Mouse (Mus musculus) midbrain, postnatal 0 days (tissue): Measurements from ENCODE around the gene Ctla2b. TPM values are rescaled to one million over a fixed set of nuclear protein-coding genes. Genes with fewer than 3 reads are reported as not detected.

Experiments
- ATAC-seq: fragments of 200-750 bp; cut with Nextera tagmentation; 2 replicates; pipeline ENCODE4 v1.8.0; 2017; ENCODE audit warnings: moderate number of reproducible peaks, mild to moderate bottlenecking, moderate TSS enrichment, moderate library complexity; ENCODE audit not compliant: low FRiP score
- DNase-seq: peaks from one replicate; pipeline ENCODE4 v3.0.0-alpha.2; 2015; ENCODE audit warnings: low spot score
- H3K27ac ChIP-seq: fragments of 300-500 bp; sonication (generic); 2 replicates; pipeline ENCODE4 v1.5.1; 2014; ENCODE audit warnings: low read depth, mild to moderate bottlenecking, low read length, mixed read lengths
- H3K27me3 ChIP-seq: fragments of 300-500 bp; sonication (generic); 2 replicates; pipeline ENCODE4 v1.6.1; 2014; ENCODE audit warnings: low read length, control low read depth, mixed read lengths; ENCODE audit not compliant: insufficient read depth
- H3K36me3 ChIP-seq: fragments of 300-500 bp; sonication (generic); 2 replicates; pipeline ENCODE4 v1.6.1; 2014; ENCODE audit warnings: low read length, control low read depth, mixed read lengths; ENCODE audit not compliant: insufficient read depth
- H3K4me1 ChIP-seq: fragments of 300-500 bp; sonication (generic); 2 replicates; pipeline ENCODE4 v1.6.1; 2014; ENCODE audit warnings: mild to moderate bottlenecking, control low read depth, antibody characterized with exemption, low read length, mixed read lengths; ENCODE audit not compliant: insufficient read depth
- H3K4me2 ChIP-seq: fragments of 300-500 bp; sonication (generic); 2 replicates; pipeline ENCODE4 v1.6.1; 2014; ENCODE audit warnings: low read depth, mild to moderate bottlenecking, low read length, mixed read lengths; ENCODE audit not compliant: poor library complexity, severe bottlenecking
- H3K4me3 ChIP-seq: fragments of 300-500 bp; sonication (generic); 2 replicates; pipeline ENCODE4 v1.5.1; 2014; ENCODE audit warnings: low read depth, mild to moderate bottlenecking, low read length, moderate library complexity
- H3K9ac ChIP-seq: fragments of 300-500 bp; sonication (generic); replicated peaks from 2 replicates; pipeline ENCODE4 v1.6.1; 2014; ENCODE audit warnings: mild to moderate bottlenecking, low read length, moderate library complexity, mixed read lengths; ENCODE audit not compliant: poor library complexity, severe bottlenecking
- H3K9me3 ChIP-seq: fragments of 300-500 bp; sonication (generic); 2 replicates; pipeline ENCODE4 v1.6.1; 2016; ENCODE audit warnings: low read length, control low read depth
- CTCF ChIP-seq: IDR thresholded peaks from 2 replicates; pipeline ENCODE4 v1.5.1; 2016; ENCODE audit warnings: antibody characterized with exemption, mild to moderate bottlenecking
- WGBS: fragments of 180-500 bp; shearing (Covaris S2); extraction: QIAGEN DNeasy Blood & Tissue Kit; methylation state at CpG from one replicate; pipeline ENCODE4 v1.1.7; 2014; 5-methylcytosine and 5-hydroxymethylcytosine counted together
- polyA plus RNA-seq: library from polyadenylated mRNA; unstranded; fragments of >200 nt; fragmentation: Nextera tagmentation; extraction: Ambion mirVana; gene quantifications from 2 replicates; pipeline ENCODE4 v1.2.1, GENCODE M21; 2015
- total RNA-seq: library from RNA; depleted of rRNA; stranded (reverse); fragments of >200 nt; gene quantifications from 2 replicates; pipeline ENCODE4 v1.2.3, GENCODE M21; 2014; rRNA removed

Ctla2b gene
- total and polyA plus RNA-seq, 2 experiments from 2014 or later = 0.54 to 2.0 TPM

DNA sequence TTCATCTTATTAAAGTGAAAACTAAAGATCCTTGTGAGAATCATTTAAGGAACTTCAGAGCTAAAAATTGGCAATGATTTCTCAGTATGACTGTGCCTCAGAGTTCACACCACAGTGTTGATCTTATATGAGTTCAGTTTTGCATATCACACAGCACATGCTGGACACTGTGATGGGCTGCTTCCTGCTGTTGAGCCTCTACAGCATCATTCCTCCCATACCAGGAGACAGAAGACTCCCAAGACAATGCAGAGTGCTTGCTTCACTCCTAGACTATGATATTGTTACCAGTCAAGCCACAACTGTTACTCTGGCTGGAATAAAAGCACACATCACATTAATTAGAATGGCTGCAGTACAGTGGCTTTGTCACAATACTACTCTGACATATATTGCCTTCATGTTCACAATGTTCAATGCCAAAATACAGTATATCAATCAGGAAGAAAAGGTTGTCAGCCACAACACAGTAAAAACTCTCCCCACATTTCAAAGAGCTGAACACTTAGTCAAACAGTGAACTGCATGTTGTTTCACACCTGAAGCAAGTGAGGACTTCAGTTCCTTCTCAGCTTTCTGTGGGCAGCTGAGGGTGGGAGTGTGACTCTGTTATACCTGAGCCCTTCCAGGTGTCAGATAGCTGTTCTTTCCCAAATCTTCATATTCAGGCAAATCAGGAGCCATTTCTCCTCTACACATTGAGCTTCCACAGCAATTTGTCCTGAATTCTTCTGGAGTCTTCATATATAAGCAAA is 1.7 kb downstream of the Ctla2b start:
- no peak for ATAC-seq

DNA sequence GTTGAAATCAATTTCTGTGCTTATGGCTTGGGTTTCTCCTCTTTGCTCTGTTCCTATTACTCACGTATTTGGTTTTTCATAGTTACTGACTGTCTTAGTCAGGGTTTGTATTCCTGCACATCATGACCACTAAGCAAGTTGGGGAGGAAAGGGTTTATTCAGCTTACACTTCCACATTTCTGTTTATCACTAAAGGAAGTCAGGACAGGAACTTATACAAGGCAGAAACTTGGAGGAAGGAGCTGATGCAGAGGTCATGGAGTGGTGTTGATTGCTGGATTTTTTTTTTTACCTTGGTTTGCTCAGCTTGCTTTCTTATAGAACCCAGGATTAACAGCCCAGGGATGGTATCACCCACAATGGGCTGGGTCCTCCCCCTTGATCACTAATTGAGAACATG is 4.9 kb downstream of the Ctla2b start:
- H3K9ac ChIP-seq = no peak overlapping the region
- WGBS = 92% methylated on average over 1 of the region's 1 CpGs
- H3K36me3 ChIP-seq = no peaks in the 10 kb centered on the region
- no peaks in the 10 kb centered on the region for H3K9me3 ChIP-seq
- no peak for TF ChIP-seq CTCF
- H3K27ac ChIP-seq = no peak overlapping the region
- no peaks in the 10 kb centered on the region for H3K4me1 ChIP-seq
- DNase-seq (no peak), ATAC-seq (no peak)
- no peaks in the 10 kb centered on the region for H3K27me3 ChIP-seq
- no peak overlapping the region for H3K4me3 ChIP-seq
- no peak overlapping the region for H3K4me2 ChIP-seq

More for the DNA sequence above, 1.7 kb downstream of the Ctla2b start:
- Histone ChIP-seq H3K9me3 (peaks cover 4% of the 10 kb centered on the region; the same call in 1 of the 2 replicates), H3K36me3 (no peaks in the 10 kb centered on the region), H3K4me3 (no peak overlapping the region), H3K27me3 (no peaks in the 10 kb centered on the region), H3K27ac (no peak overlapping the region), H3K4me2 (no peak overlapping the region), H3K4me1 (no peaks in the 10 kb centered on the region), H3K9ac (no peak overlapping the region)
- no peak for TF ChIP-seq CTCF
- DNase-seq = no peak

DNA sequence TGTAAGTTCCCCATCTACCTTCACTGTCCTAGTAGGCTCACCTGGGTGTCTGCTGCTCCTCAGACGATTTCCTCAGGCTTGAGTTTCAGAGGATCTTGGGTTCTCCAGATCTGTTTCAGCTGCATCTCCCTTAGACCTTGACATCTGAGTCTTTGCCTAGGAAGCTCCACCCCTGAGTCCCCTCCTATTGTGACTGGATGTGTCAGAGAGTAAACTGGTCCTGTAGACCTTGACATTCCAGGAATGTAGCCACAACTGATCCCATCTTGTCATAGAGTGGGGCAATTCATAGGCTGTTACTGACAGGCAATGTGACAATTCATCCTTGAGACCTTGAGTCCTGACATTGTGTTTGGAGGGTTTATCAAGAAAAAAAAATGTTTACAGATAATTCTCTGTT is 33.0 kb downstream of the Ctla2b start, which contains the start of gene 4930486L24Rik:
4930486L24Rik (minus strand) TSS at position 195 of the 400 bp plus-strand sequence.
- no peak for DNase-seq
- H3K36me3 ChIP-seq = no peaks in the 10 kb centered on the region
- no peaks in the 10 kb centered on the region for H3K4me1 ChIP-seq
- H3K9ac ChIP-seq = no peak within 1 kb of the TSS
- TF ChIP-seq CTCF = no peak
- ATAC-seq = no peak
- H3K27ac ChIP-seq = no peak within 1 kb of the TSS
- H3K4me2 ChIP-seq = no peak within 1 kb of the TSS
- H3K4me3 ChIP-seq = no peak within 1 kb of the TSS
- 57% methylated on average over 1 of the region's 1 CpGs for WGBS
- no peaks in the 10 kb centered on the region for H3K27me3 ChIP-seq
- no peaks in the 10 kb centered on the region for H3K9me3 ChIP-seq

DNA sequence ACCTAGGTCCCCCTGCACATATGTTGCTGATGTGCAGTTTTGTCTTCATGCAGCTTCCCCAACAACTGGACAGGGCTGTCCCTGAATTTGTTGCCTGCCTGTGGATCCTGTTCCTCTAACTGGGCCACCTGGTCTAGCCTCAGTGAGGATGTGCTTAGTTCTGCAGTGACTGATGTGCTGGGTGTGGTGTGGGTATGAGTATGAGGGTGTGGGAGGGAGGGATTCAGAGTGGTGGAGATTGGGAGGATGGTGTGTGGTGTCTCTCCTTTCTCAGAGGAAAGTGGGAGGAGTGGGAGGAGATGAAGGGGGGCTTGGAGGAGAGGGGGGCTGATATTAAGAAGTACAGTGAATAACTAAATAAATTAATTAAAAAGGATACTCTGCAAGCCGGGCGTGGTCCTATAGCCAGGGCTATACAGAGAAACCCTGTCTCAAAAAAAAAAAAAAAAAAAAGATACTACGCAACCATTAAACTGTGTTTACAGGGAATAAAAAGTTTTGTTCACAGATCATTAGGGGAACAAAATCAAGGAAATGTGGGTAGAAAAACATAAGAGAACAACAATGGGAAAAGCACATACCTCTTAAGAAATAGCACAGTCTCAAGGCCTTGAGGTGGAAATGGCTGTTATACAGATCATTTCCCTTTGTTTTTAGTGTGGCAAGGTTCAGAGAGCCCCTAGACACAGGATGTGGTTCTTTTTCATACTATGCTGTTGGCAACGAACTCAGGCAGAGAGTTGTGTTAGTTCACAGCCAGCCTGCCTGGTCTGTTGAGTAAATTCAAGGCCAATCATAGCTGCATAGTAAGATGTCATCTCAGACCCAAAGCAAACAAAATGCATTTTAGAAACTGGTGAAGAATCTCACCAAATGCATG is 48.8 kb downstream of the Ctla2b start:
- no peak overlapping the region for H3K27ac ChIP-seq
- no peaks in the 10 kb centered on the region for H3K36me3 ChIP-seq
- H3K4me2 ChIP-seq = no peak overlapping the region
- ATAC-seq = no peak
- DNase-seq = no peak
- H3K4me1 ChIP-seq = no peaks in the 10 kb centered on the region
- no peaks in the 10 kb centered on the region for H3K9me3 ChIP-seq
- H3K9ac ChIP-seq = no peak overlapping the region
- WGBS = 82% methylated on average over 4 of the region's 4 CpGs
- no peak overlapping the region for H3K4me3 ChIP-seq
- TF ChIP-seq CTCF = no peak
- H3K27me3 ChIP-seq = no peaks in the 10 kb centered on the region

Other genes with a start within 250 kb of the Ctla2b start
- not detected in 2 replicates for gene BC051665, start 111.1 kb downstream of the Ctla2b start, total RNA-seq
- not detected in 2 replicates for gene BC051665, start 111.1 kb downstream of the Ctla2b start, polyA plus RNA-seq
- not detected in 2 replicates for gene Ctsll3, start 94.6 kb downstream of the Ctla2b start, total RNA-seq
- gene Ctsll3, start 94.6 kb downstream of the Ctla2b start, polyA plus RNA-seq = not detected in 2 replicates
- gene 4930486L24Rik, start 33.0 kb downstream of the Ctla2b start, total RNA-seq = 0.22 and 0.38 TPM in 2 replicates
- not detected in 2 replicates for gene 4930486L24Rik, start 33.0 kb downstream of the Ctla2b start, polyA plus RNA-seq
- not detected in 2 replicates for gene Gm49392, start 553 bp downstream of the Ctla2b start, total RNA-seq
- gene Gm49392, start 553 bp downstream of the Ctla2b start, polyA plus RNA-seq = not detected in 2 replicates
- not detected in 2 replicates for gene Tpbpb, start 7.4 kb upstream of the Ctla2b start, total RNA-seq
- gene Tpbpb, start 7.4 kb upstream of the Ctla2b start, polyA plus RNA-seq = not detected in 2 replicates
- gene Gm49393, start 38.1 kb upstream of the Ctla2b start, total RNA-seq = not detected in 2 replicates
- not detected in 2 replicates for gene Gm49393, start 38.1 kb upstream of the Ctla2b start, polyA plus RNA-seq
- gene Gm49391, start 39.1 kb upstream of the Ctla2b start, total RNA-seq = 6.0 and 10.1 TPM in 2 replicates
- 0.34 and 0.75 TPM in 2 replicates for gene Gm49391, start 39.1 kb upstream of the Ctla2b start, polyA plus RNA-seq
- gene Ctla2a, start 39.2 kb upstream of the Ctla2b start, total RNA-seq = 8.5 and 13.0 TPM in 2 replicates
- 32.0 and 39.9 TPM in 2 replicates for gene Ctla2a, start 39.2 kb upstream of the Ctla2b start, polyA plus RNA-seq
- gene Tpbpa, start 44.5 kb upstream of the Ctla2b start, total RNA-seq = not detected in 2 replicates
- not detected in 2 replicates for gene Tpbpa, start 44.5 kb upstream of the Ctla2b start, polyA plus RNA-seq
- not detected in 2 replicates for gene Ctsj, start 108.5 kb upstream of the Ctla2b start, total RNA-seq
- not detected in 2 replicates for gene Ctsj, start 108.5 kb upstream of the Ctla2b start, polyA plus RNA-seq
- not detected in 2 replicates for gene Ctsq, start 143.2 kb upstream of the Ctla2b start, total RNA-seq
- not detected in 2 replicates for gene Ctsq, start 143.2 kb upstream of the Ctla2b start, polyA plus RNA-seq